Mouse (Mus musculus) embryonic fibroblast, embryonic 13.5 days (primary cell): ENCODE measurements around the gene Calm3.

Experiments
- CTCF ChIP-seq: IDR thresholded peaks from 2 replicates; pipeline ENCODE4 v1.5.1; 2011; ENCODE audit warnings: mild to moderate bottlenecking, control low read depth, low read length, moderate library complexity, borderline replicate concordance; ENCODE audit not compliant: insufficient read depth
- POLR2A ChIP-seq: IDR thresholded peaks from 2 replicates; pipeline ENCODE4 v1.6.1; 2011; ENCODE audit warnings: low read depth, mild to moderate bottlenecking, control low read depth, low read length, moderate library complexity

GRCm38 (mm10) chr7:16908859-16909258 is 15.1 kb downstream of the Calm3 start:
- TF ChIP-seq CTCF (no peak), POLR2A (no peak)
